Mouse (Mus musculus) heart, adult 2 months (tissue): Measurements from ENCODE around the gene Mttp. TPM values are rescaled to one million over a fixed set of nuclear protein-coding genes. Genes with fewer than 3 reads are reported as not detected.

Source experiments
- DNase-seq, 2 experiments: peaks; one replicate each; pipeline ENCODE4 v3.0.0; 2021
- H3K27ac ChIP-seq: fragments of 200-600 bp; 2 replicates; pipeline ENCODE4 v1.8.1; 2022
- H3K27me3 ChIP-seq: fragments of 200-500 bp; 2 replicates; pipeline ENCODE4 v1.6.1; 2012; ENCODE audit warnings: mild to moderate bottlenecking, low read length, inconsistent platforms, mixed read lengths; ENCODE audit not compliant: control insufficient read depth, insufficient read depth
- H3K36me3 ChIP-seq: fragments of 200-500 bp; 2 replicates; pipeline ENCODE4 v1.6.1; 2012; ENCODE audit warnings: low read length, inconsistent platforms; ENCODE audit not compliant: control insufficient read depth, insufficient read depth
- H3K4me1 ChIP-seq: fragments of 200-500 bp; 2 replicates; pipeline ENCODE4 v1.6.1; 2011; ENCODE audit warnings: low read length; ENCODE audit not compliant: control insufficient read depth, insufficient read depth
- H3K4me3 ChIP-seq: fragments of 200-600 bp; 2 replicates; pipeline ENCODE4 v1.8.1; 2022
- H3K79me2 ChIP-seq: fragments of 200-500 bp; replicated peaks from 2 replicates; pipeline ENCODE4 v1.6.1; 2012; ENCODE audit warnings: mild to moderate bottlenecking, inconsistent platforms, low read length, moderate library complexity, mixed read lengths; ENCODE audit not compliant: control insufficient read depth, insufficient read depth
- H3K9ac ChIP-seq: fragments of 200-500 bp; 2 replicates; pipeline ENCODE4 v1.6.1; 2012; ENCODE audit warnings: low read depth, mild to moderate bottlenecking, control low read depth, inconsistent platforms, low read length, mixed read lengths
- CTCF ChIP-seq: fragments of 200-600 bp; IDR thresholded peaks from 2 replicates; pipeline ENCODE4 v1.8.1; 2022; ENCODE audit warnings: antibody characterized with exemption, mild to moderate bottlenecking, moderate library complexity
- EP300 ChIP-seq: fragments of 200-500 bp; IDR thresholded peaks from 2 replicates; pipeline ENCODE4 v1.6.1; 2011; ENCODE audit warnings: low read depth, low read length, control low read depth; ENCODE audit not compliant: insufficient read depth
- POLR2A ChIP-seq: fragments of 200-500 bp; IDR thresholded peaks from 2 replicates; pipeline ENCODE4 v1.6.1; 2011; ENCODE audit warnings: mild to moderate bottlenecking, low read depth, low read length, control low read depth; ENCODE audit not compliant: insufficient read depth
- WGBS: fragments of 180-500 bp; shearing (Covaris S2); methylation state at CpG from one replicate; pipeline ENCODE4 v1.1.7; 2018; 5-methylcytosine and 5-hydroxymethylcytosine counted together
- intact Hi-C: fragments of 180-260 bp; cut with DNase I; formaldehyde crosslinking; loops from one replicate; pipeline ENCODE4 v1.15.1; 2025
- polyA plus RNA-seq: library from polyadenylated mRNA; depleted of rRNA; stranded (reverse); fragments of >200 nt; gene quantifications from 2 replicates; pipeline ENCODE4 v1.2.3, GENCODE M21; 2012
- total RNA-seq, 2 experiments: library from RNA; stranded (reverse); gene quantifications; 2 replicates each; pipeline ENCODE4 v1.2.3; 2021

The Mttp gene
- total and polyA plus RNA-seq, 3 experiments, result 2.0 to 6.9 (median 5.9) TPM

DNA sequence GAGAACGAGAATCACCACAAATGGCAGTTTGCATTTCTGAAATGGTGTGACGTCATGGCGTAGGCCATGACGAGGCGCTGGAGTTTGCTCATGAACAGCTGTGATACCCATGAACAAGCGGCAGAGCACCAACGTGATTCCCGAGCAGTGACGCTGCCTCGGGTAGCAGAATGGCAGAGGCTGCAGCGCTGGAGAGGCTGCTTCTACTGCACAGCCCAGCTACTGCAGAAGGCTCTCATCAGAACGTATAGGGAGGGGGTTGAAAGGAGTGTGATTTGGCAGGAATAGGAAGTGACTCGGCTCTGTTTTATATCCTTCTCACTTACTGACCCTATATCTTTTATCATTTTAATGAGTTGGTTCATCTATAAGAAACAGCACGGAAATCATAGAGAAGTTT lies 25.9 kb downstream of the Mttp start:
- peaks cover 10% of the 10 kb centered on the region for H3K36me3 ChIP-seq
- DNase-seq, result no peak
- intact Hi-C loops, result no loop called here
- WGBS, result 37% methylated on average over 14 of the region's 14 CpGs
- peak overlapping the region; percentile 68 for H3K27ac ChIP-seq
- H3K4me1 ChIP-seq, result peaks cover 10% of the 10 kb centered on the region
- H3K79me2 ChIP-seq, result no peaks in the 10 kb centered on the region
- no peak for TF ChIP-seq POLR2A
- no peak for TF ChIP-seq CTCF
- no peak for TF ChIP-seq EP300
- H3K9ac ChIP-seq, result peak overlapping the region; percentile 43
- no peak overlapping the region for H3K4me3 ChIP-seq
- no peaks in the 10 kb centered on the region for H3K27me3 ChIP-seq

DNA sequence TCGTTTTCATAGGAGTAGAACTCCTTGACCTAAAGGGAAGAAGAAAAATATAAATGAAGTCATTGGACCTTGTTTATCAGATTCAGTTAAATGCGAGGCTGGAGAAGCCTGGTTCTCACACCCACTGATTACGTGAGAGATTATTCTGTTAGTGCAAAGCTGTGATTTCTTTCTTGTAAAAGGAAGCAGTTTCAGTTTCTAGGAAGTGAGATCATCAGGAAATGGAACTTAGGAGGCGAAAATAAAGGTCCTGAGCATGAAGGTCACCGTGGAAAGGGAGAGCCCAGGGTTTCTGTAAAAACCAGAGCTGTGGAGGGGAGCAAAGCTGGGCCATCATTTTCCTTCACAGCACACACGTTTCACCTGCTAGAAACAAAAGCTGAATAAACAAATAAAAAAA lies 26.4 kb downstream of the Mttp start:
- intact Hi-C loops, result no loop called here
- TF ChIP-seq CTCF (no peak), POLR2A (no peak), EP300 (no peak)
- H3K27me3 ChIP-seq, result no peaks in the 10 kb centered on the region
- H3K36me3 ChIP-seq, result peaks cover 10% of the 10 kb centered on the region
- H3K27ac ChIP-seq, result peak overlapping the region; percentile 68
- no peak for DNase-seq
- WGBS, result 34% methylated on average over 6 of the region's 6 CpGs
- no peaks in the 10 kb centered on the region for H3K79me2 ChIP-seq
- H3K4me3 ChIP-seq, result no peak overlapping the region
- peaks cover 10% of the 10 kb centered on the region for H3K4me1 ChIP-seq
- no peak overlapping the region for H3K9ac ChIP-seq

DNA sequence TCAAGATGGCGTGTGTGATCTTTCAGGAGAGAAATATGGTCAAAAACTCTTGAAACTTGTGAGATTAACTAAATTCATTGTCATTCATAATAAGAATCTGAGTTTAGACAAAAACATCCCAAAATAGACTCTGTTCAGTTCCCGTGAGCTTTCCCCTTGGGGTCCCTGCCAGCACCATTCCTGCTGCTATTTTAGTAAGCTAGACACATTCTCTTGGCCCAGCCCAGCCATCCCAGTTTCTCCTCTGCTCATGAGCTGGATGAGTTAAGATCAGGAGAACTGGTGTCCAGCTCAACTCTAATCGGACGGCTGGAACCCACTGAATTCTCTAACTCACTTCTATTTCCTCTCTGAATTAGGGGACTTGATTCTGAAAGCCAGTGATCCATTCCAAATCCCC lies 27.9 kb downstream of the Mttp start:
- H3K4me3 ChIP-seq, result no peak overlapping the region
- no peaks in the 10 kb centered on the region for H3K27me3 ChIP-seq
- H3K36me3 ChIP-seq, result peaks cover 10% of the 10 kb centered on the region
- DNase-seq, result peak; percentile 43 to 73
- H3K9ac ChIP-seq, result no peak overlapping the region
- TF ChIP-seq POLR2A, result no peak
- TF ChIP-seq CTCF, result no peak
- TF ChIP-seq EP300, result no peak
- H3K79me2 ChIP-seq, result no peaks in the 10 kb centered on the region
- intact Hi-C loops, result no loop called here
- peaks cover 10% of the 10 kb centered on the region for H3K4me1 ChIP-seq
- 36% methylated on average over 4 of the region's 4 CpGs for WGBS
- H3K27ac ChIP-seq, result peak overlapping the region; percentile 68

DNA sequence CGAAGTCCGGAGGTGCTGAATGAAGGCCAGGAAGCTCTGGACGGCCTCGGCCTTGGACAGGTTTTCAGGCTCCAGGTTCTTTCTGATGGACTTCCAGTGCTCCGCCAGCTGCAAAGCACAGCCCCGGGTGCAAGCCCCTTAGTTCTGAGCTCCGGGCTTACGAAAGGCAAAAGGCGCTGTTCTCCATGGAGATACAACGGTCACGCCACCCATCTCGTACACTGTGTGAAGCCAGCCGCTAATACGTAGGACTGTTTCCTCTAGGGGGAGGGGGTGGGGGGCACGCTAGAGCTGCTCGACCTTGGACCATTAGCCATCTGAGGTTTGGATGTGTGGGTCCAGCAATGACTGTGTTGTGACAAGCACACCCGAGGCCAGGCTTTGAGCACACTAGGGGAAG lies 30.7 kb downstream of the Mttp start:
- Histone ChIP-seq H3K79me2 (no peaks in the 10 kb centered on the region), H3K9ac (no peak overlapping the region), H3K27ac (no peak overlapping the region), H3K27me3 (no peaks in the 10 kb centered on the region), H3K36me3 (peaks cover 10% of the 10 kb centered on the region), H3K4me3 (no peak overlapping the region), H3K4me1 (peaks cover 7% of the 10 kb centered on the region; the same call in 1 of the 2 replicates)
- WGBS, result 85% methylated on average over 17 of the region's 17 CpGs
- no peak for TF ChIP-seq CTCF
- intact Hi-C loops, result no loop called here
- no peak for DNase-seq

DNA sequence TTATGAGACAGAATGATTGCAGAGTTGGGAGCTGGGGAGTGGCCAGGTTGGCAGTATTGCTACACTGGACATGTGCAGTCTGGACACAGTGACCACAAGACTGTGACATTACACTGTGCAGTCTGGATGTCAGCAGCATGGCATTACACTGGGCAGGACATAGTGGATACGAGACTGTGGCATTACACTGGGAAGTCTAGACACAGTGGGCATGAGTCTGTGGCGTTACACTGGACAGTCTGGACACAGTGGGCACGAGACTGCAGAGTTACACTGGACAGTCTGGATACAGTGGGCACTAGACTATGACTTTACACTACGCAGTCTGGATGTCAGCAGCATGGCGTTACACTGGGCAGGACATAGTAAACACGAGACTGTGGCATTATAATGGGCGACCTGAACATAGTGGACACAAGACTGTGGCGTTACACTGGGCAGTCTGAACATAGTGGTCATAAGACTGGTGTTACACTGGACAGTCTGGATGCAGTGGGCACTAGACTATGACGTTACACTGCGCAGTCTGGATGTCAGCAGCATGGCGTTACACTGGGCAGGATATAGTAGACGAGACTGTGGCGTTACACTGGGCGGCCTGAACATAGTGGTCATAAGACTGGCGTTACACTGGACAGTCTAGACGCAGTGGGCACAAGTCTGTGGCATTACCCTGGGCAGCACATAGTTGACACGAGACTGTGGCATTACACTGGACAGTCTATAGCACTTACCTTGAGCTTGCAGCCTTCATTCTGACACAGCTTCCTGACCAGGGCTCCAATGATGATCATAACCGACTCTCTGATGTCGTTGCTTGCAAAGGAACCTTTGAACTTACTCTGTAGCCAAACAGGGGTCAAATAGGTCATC lies 33.6 kb downstream of the Mttp start:
- Histone ChIP-seq H3K27me3 (no peaks in the 10 kb centered on the region), H3K4me1 (no peaks in the 10 kb centered on the region; the same call in 1 of the 2 replicates), H3K9ac (no peak overlapping the region), H3K4me3 (no peak overlapping the region), H3K27ac (no peak overlapping the region), H3K36me3 (0 out of 2 replicates have a peak, but pooled peaks cover under 1% of the 10 kb centered on the region), H3K79me2 (no peaks in the 10 kb centered on the region)
- DNase-seq, result no peak
- no peak for TF ChIP-seq CTCF
- no peak for TF ChIP-seq EP300
- TF ChIP-seq POLR2A, result no peak
- intact Hi-C loops, result no loop called here
- WGBS, result 89% methylated on average over 19 of the region's 19 CpGs

DNA sequence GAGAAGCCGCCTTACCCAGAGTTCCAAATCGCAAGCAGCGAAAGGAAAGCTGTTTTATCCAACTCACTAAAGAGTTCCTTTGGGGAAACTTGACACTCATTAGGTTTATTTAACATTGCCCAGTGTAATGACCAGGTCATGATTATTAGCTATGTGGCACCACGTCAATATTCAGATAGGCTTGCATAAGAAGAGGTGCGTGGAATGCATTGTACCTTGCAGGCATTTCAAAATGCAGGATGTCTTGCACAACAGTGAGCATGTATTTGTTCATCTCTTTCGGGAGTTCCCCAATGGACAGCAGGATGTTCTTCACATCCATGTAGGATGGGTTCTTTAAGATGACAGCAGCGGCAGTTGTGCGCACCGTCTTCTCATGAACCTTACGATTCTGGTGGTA lies 37.9 kb downstream of the Mttp start:
- 96% methylated on average over 10 of the region's 10 CpGs for WGBS
- Histone ChIP-seq H3K27ac (no peak overlapping the region), H3K36me3 (peaks cover 3% of the 10 kb centered on the region), H3K4me1 (no peaks in the 10 kb centered on the region), H3K9ac (no peak overlapping the region), H3K27me3 (no peaks in the 10 kb centered on the region), H3K4me3 (no peak overlapping the region), H3K79me2 (no peaks in the 10 kb centered on the region)
- TF ChIP-seq EP300 (no peak), POLR2A (no peak), CTCF (no peak)
- no peak for DNase-seq
- intact Hi-C loops, result no loop called here
